Mouse (Mus musculus) adrenal gland, postnatal 25 days (tissue): Measurements from ENCODE around the gene F2rl2. TPM values are rescaled to one million over a fixed set of nuclear protein-coding genes. Genes with fewer than 3 reads are reported as not detected.

Experiments
- DNase-seq: peaks from one replicate; pipeline ENCODE4 v3.0.0; 2021; ENCODE audit warnings: mixed read lengths
- long read RNA-seq: library from polyadenylated mRNA; stranded (forward); transcript quantifications from one replicate; pipeline ENCODE4 v2.0.0, GENCODE M21; 2021
- total RNA-seq: library from RNA; stranded (reverse); gene quantifications from 2 replicates; pipeline ENCODE4 v1.2.3, GENCODE M21; 2021

The F2rl2 gene
- not detected in 2 replicates for total RNA-seq
- long read RNA-seq = 0 reads

DNA sequence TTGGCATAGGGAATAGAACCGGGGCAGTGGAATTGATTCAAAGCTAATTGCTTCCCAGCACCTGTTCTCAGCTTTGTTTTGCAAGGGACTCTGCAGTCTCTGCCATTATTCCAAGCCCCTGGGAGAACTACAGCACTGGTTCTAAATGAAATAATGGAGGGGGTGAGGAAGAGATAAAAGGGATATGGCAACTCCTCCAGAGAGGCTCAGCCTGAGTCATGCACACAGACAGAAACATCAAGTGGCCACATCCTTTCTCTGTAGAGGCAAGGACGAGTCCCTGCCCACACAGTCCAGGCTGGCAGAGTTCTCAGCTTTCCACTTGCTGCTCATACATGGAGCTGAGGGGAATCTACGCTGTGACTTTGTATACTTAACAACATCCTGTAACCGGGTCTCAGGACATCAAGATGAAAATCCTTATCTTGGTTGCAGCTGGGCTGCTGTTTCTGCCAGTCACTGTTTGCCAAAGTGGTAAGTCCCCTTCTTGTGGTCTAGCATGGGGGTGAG, at the start of gene F2rl2:
F2rl2 (plus strand) TSS at position 200 of the 510 bp plus-strand sequence.
- DNase-seq = no peak

DNA sequence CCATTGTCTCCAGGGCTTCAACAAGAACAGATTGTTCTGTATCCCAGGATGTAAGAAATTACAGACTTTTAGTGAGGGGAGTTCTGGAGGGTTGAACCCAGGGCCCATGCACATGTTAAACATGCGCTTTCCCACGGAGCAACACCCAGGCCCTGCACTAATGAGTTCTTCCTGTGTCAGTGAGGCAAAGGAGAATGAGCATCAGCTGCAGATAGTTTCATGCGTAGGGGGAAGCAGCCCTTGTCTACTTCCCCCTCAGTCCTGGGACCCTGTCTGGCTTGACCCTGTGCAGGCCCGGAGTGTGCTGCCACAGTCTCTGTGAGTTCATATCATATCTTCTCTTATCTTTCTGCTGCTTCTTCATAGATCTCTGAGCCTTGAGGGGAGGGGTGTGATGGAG, 49.4 kb upstream of the F2rl2 start:
- no peak for DNase-seq

DNA sequence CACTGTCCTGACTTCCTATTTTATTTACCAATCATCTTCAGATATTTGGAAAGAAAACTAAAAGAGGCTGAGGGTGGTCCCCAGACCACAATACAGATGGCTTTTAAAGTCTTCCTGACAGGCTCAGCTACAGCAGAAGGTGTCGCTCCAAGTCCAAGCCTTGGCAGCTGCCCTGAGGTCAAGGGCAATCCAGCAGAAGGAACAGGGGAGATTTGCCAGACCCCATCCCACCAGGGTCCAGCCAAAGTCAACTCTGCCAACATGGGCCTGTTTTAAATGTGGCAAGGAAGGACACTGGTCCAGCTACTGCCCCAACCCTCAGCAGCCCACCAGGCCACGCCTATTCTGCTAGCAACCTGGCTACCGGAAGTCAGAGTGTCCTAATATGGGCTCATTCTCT, 46.7 kb upstream of the F2rl2 start:
- no peak for DNase-seq

DNA sequence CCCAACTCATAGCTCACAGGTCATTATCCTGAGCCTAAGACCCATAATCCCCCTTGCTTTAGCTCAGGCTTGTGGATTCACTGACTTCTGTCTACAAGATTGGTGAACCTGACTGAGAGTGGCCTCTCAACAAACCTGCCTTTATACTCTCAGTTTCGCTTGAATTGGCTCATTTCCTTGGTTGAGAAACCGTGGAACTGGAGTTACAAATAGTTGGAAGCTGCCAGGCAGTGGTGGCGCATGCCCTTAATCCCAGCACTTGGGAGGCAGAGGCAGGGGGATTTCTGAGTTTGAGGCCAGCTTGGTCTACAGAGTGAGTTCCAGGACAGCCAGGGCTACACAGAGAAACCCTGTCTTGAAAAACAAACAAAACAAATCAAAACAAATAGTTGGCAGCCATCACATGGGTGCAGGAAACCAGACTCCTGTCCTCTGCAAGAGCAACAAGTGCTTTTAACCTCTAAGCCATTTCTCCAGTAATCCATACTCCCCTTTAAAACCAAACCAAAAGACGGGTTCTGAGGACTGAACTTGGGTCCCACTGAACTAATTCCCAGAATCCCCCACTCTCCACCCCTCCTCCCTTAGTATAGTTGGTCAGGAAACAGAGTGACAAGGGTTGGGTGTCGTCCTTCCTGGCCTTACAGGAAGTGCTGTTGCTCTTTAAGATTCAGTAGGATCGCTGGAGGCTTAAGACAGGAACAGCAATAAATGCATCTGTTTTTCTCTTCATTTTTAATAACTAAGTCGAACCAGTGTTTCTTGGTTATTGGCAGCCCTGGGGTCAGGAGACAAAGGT, 44.6 kb upstream of the F2rl2 start:
- no peak for DNase-seq

DNA sequence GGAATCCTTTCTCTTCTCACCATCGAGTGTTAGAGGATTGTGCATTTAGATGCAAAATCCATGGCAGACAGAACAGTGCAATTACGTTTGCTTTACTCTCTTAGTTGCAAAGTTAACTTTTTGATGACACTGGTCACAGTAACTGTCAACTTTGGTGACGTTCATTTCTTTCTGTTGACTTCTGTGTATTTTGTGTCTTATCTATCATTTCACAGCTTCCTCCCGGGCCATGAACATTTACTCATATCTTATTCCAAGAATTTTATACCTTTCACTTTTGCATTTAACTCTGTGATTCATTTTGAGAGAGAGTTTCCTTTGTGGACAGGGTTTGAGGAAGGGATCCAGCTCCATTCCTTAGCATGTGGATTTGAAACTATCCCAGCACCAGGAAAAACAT, 43.0 kb upstream of the F2rl2 start:
- DNase-seq = no peak

DNA sequence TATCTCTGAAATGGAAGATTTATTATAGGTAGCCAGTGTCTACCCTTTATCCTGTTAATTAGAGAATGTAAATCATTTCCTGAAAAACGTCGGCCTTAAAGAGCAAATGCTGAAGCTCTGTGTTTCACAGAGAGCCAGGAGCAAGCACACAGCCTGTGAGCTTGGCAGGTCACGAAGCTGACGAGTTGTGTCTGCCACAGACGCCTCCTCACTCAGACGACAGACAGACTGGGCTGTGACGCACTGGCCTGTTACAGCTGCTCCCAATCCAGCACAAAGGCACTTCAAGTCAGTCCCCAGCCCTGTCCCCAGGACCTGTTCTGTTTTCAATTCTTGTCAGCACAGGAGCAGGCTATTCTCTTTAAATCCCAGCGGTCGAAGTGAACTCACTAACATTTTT, 41.4 kb upstream of the F2rl2 start:
- no peak for DNase-seq

DNA sequence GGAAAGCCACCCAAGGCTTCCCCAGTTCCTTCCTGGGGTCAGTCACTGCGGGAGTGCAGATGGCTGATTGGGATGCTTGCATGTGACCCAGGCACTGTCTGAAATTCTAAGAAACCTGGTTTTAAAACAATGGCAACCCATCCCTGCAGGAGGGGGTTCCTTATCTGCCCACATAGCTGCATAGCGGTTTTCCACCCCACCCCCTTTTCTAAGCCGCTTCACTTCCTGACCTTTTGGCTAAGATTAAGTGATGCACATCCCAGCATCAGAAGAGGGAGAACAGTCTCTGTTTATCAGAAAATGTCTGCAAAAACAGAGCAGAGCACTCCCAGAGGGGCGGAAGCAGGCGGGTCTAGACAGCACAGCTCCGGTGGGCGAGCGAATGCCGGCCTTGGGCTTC, 39.5 kb upstream of the F2rl2 start:
- DNase-seq = no peak

DNA sequence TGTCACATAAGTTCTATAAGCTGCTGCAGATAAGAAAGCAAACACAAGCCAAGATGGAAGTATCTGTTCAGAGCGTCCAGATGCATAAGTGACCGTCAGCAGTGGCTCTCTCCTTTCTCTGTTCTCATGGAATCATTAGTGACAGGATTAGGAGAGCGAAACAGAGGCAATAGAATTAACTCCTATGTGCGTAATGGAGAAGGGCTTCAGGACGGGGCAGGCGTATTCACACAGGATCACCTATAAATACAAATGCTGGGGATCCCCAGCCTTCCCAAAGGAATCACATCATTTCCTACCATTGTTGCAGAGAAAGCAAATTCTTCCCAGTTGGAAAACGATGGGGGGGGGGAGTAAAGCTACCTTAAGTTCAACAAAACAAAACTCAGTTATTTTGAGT, 37.2 kb upstream of the F2rl2 start:
- no peak for DNase-seq

DNA sequence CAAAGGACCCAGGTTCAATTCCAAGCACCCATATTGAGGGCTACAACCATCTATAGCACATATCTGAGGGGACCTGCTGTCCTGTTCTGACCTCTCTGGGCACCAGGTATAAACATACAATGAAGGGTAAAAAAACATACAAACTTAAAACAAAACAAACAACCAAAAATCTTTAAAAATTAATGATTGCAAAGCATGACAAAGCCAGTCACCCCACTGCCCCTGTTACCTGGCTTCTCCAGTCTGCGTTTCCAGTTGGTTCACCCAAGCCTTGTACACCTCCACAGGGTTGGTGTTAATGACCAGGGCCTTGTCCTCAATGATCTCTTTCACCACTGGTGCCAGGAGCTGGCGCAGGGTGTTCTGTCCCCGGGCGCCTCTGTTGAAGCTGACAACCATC, 32.8 kb upstream of the F2rl2 start:
- no peak for DNase-seq

DNA sequence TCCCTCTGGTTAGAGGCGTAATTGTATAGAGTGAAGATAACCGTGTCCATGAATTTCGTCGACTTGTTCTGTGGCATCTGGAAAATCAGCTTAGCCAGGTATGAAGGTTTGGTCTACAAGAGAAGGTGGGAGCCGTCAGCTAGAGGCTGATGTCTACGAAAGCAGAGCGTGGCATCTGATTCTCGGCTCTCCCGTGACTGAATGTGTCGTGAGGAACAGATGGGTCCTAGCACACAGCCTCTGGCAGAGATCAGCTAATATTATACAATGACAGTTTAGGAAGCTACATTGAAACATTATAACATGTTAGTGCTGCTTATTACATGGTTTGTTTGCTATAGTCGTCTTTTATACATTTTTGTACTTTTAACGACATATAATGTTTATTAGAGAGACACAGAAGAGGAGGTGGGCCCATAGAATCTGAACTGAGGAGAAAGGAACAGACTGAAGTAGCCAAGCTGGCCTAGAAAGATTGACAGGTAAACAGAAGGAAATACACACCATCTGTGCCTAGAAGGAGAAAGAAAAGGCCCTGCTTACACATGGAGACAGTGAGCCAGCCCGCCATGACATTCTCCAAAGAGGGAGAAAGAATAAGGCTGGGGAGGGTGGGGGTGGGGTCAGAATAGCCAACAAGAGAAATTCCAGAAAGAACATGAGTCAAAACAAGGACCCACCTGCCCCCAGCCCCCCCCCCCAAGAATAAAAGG, 30.9 kb upstream of the F2rl2 start:
- DNase-seq = no peak

DNA sequence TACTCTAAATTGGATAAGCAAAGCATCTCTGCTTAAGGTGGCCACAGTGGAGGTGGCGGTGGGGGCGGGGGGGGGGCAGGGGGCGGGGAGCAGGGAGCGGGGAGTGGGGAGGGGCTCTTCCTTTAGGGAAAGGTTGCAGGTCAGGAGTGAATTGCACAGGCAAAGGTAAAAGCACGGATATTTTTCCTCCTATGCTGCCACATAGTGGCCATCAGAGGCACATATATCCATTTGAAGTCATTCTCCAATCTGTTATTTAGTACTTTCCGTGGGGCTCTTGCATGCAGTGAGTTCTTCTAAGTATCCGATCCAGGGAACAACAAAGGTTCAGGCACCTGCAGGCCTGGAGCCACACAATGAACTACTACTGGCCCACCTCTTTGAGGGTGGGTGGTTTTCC, 29.4 kb upstream of the F2rl2 start:
- DNase-seq = no peak

DNA sequence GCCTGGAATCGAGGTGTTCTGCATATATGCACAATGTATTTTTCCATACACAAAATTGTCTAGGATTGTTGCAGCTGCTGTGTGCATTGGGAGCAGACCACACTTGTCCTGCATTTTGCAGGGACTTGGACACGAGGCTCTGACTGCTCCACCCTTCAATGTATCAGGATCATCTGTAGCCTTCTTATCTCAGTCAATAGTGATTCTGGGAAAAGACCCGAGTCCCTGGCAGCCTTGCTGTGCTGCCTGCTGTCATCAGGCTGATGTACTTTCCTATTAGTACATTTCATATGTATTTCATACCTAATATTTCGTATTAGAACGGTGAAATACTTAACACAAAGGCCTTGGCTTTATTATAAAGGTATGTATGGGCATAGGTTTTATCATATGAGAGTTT, 26.1 kb upstream of the F2rl2 start:
- DNase-seq = no peak

DNA sequence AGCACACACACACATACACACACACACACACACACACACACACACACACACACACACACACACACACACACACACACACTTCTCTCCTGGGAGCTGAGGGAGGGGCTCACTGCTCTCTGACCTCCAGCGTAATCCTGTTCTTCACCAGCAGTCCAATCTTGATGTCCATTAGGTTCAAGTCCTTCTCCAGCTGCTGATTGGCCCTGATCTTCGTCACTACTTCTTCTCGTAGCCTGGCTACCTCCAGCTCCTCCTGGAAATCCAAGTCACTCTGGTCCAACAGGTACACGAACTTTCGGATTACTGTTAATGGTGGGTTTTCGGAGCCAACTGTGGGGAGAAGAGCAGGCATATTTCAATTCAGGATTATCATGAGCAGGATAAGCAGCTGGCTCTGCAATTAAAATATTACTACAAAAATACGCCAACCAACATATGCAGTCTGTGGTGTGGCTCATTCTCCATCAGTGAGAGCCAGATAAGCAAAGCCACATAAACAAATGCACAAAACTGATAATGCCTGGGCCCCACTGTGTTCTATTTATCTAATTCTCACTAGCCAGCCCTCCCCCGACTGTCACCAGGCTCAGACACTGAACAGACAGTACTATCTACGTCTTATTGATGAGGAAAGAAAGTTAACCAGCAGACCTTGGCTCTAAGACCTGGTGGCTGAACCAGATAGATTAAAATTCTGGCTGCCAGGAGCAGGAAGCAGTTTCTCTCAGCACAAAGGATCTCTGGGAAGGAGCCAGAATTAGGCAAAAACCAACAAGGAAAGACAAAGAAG, 25.4 kb upstream of the F2rl2 start:
- no peak for DNase-seq

DNA sequence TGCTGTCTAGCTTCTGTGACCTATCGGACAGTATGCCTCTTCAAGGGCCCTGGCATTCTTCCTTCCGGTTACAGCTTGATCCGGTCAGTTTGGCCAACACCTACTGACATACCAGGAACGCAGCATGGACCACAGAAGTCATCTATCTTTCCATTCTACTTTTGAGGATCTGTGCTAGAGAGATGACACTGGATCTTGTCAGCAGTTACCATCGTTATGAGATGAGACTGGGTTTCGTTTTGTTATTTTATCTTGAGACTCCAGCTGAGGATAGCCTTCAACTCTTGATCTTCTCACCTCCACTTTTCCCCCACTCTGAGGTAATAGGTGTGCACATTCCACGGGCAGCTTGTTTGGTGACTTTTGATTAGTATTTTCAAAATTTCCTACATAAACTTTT, 24.3 kb upstream of the F2rl2 start:
- DNase-seq = no peak

DNA sequence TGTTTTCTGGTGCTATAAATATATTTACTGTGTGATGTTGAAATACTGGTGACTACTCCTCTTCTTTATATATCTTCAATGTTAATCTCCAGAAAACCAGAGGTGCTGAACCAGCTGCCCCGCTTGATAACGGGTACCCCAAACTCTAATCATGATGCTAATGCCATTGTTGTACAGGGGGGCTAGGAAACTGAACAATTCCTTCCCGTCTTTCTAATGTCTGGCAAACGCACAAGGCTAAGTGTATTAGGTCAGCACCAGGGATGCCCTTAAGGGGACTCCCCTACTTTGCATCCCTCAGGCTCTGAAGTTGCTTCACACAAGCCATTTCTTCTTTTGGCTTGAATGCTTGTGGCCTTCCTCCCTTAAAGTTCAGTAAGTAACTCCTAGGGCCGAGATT, 17.6 kb upstream of the F2rl2 start:
- no peak for DNase-seq

DNA sequence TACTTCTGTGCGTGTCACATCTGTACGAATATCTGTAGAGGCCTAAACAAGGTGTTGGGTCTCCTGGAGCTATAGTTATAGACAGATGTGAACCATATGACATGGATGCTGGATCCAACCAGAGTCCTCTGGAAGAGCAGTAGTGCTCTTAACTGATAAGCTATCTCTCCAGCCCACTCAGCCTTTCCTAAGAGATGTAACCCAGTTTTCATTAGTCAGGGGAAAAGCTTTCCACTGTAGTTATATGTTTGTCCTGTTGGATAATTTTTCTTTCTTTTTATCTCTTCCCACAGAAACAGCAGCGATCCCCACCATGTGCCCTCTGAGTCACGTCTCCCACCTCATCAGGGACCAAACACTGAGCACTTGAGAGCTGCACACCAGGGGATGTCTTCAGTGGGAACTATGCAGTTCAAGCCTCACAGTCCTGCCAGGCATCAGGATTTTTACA, 17.1 kb upstream of the F2rl2 start:
- DNase-seq = no peak

DNA sequence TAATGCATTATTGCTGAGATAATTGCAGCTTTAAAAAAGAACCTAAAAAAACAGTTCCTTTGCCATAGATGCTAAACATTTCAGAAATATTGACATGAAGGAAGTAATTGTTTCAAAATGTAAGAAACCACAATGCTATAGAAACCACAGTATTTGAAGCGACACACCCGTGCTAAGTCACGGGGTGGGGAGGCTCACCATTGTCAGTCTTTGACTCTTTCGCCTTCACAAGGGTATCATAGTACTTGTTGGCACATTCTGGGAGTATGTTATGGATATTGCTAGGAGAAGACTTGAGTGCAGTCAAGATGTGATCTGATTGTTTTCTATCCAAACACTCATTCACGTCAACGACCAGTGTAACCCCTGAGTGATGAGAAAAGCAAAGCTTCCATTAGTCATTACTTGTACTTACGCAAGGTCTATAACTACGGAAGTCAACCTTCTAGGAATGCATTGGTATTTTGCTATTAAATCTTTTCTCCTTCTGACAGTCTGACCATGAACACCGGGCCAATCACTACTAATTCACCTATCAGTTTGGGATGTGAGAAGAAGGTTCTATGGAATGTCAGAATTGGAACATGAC, 11.9 kb upstream of the F2rl2 start:
- DNase-seq = no peak

DNA sequence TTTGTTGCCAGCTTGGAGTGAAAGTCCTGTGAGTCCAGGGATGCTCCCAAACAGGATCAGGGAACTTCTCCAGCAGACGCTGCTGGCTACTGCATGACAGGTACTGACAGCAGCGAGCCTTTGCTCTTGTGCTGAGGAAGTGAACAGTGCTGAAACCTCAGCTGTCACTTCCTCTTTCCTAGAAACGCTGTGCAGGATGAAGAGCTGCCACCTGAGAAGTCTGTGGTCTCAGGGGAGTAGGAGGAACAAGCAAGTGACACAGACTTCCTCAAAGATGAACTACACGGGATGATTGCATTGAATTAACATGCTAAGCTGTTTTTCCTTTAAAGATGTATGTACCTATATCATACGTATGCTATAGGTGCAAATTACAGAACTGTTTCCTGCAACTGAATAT, 10.9 kb upstream of the F2rl2 start:
- no peak for DNase-seq

DNA sequence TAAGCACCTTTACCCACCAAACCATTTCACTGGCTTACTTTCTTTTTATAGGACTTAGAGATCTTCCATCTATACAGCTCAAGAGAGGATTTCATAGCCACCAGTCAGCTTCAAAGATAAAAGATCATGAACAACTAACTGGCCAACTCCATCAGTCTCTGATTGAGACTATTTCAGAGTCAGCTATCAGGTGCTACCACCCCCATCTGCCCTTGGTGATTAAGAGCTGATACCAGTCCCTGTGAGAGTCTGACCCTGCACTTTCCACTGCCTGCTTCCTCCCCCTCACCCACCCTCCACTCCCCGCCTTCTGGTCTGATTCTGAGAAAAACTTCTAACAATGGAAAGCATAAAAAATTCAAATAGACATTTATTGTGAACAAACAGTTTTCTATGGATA, 8.1 kb upstream of the F2rl2 start:
- no peak for DNase-seq

DNA sequence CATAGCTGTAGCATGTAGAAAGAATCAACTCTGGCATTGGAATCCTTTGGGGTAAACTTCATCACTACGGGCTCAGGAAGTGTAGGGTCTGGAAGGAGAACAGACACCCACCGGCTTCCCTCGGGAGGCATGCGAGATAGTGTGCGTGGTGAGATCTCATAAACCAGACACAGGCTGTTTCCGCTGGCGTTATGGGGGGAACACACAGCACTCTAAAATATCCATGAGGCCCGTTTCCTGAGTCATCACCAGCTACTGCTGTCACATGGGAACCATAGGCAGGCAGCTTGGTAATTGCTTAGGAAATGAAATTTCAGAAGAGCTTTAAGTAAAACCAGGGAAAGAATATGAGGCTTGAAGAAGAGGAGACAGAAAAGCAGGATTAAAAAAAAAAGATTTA, 4.5 kb upstream of the F2rl2 start:
- no peak for DNase-seq

DNA sequence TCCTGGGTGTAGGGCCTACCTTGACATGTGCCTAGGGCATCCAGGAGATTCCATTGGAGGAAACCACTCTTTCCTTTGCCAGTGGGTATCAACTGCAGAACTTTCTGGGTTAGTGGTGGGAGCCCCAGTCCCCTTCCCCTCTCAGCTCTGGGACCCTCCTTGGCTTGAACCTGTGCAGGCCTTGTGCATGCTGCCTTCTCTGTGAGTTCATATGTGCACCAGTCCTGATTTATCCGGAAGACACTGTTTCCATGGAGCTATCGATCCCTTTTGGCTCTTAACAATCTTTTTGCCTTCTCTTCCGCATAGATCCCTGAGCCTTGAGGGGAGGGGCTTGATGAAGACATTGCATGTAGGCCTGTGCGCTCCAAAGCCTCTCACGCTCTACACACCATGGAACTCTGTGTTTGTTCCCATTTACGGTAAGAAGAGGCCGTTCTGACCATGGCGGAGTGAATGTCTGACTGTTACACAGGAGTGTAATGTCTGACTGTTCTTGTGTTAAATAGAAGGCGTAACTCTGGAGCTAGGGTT, 466 bp upstream of the F2rl2 start:
- no peak for DNase-seq

DNA sequence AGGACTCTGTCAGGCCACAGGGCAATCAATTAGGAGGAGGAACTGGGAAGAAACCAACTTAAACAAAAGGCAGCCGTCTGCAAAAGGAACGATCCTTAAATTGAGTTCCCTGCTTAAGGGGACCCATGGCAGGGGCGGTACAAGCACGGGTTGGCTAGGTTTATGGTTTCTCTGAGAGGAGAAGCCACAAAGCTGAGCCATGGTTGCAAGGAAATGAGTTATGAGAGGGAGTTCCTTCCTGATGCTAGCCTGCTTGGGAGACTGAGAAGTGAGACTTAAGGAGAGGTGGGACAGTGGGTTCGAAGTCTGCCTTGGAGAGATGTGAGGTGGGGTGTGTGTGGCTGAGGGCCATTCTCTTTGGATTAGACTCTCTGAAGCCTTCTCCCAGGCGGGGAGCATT, 1.2 kb downstream of the F2rl2 start:
- DNase-seq = no peak
